Mouse (Mus musculus): ENCODE results near the gene Xpnpep2. TPM values are rescaled to one million over a fixed set of nuclear protein-coding genes. Genes with fewer than 3 reads are reported as not detected.

Gene Xpnpep2
- polyA plus RNA-seq, 1 experiment from 2014 or later = 0.58 TPM

DNA sequence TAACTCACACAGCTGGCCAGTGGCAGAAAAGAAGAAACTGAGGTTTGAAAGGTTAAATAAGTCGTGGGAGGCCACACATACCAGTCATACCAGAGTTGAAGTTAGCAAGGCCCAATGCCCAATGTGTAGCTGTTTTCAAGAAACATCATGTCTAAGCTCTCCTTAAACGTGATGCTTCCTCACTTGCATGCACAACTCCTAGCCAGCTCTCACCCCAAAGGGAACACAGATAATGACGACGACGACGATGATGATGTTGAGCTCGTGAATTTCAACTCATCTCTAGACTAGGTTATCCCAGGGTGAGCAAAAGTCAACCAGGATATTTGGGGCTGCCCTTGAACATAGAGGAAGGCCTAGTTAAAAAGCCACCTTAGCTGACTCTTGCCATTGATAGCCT lies 43.6 kb downstream of the Xpnpep2 start:
- Histone ChIP-seq H3K4me2 (no peak overlapping the region), H3K9me3 (no peaks in the 10 kb centered on the region), H3K4me1 (replicated peaks) (no peaks in the 10 kb centered on the region), H3K36me3 (no peaks in the 10 kb centered on the region), H3K9ac (no peak overlapping the region), H3K27ac (replicated peaks) (no peak overlapping the region), H3K27me3 (no peaks in the 10 kb centered on the region), H3K4me3 (no peak overlapping the region)
- ATAC-seq (ENCODE audit: low FRiP score, low read depth) = no peak
- 79% methylated on average over 7 of the region's 7 CpGs for WGBS

DNA sequence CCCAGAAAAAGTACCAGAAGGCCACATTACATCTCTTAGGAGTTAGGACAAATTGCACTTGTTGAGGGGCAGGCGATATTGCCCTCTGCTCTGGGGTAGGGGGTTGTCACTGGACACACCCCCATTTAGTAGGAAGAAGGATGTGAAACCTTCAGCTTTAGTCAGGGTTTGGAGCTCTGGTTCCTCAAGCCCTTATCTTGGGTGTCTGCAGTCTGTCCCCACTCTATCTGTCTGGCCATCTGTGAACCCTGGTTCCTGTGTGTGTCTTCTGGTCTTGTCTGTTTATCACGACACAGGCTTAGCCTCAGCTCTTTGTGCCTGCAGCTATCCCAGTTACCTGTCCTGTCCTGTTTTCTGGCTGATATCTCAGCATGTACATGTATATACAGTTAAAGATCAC lies 44.9 kb downstream of the Xpnpep2 start:
- no peak overlapping the region for H3K9ac ChIP-seq
- H3K4me2 ChIP-seq = no peak overlapping the region
- ATAC-seq (ENCODE audit: low FRiP score, low read depth) = no peak
- H3K9me3 ChIP-seq = no peaks in the 10 kb centered on the region
- H3K27me3 ChIP-seq = no peaks in the 10 kb centered on the region
- 81% methylated on average over 2 of the region's 2 CpGs for WGBS
- H3K27ac ChIP-seq (replicated peaks) = no peak overlapping the region
- H3K4me3 ChIP-seq = no peak overlapping the region
- no peaks in the 10 kb centered on the region for H3K36me3 ChIP-seq
- no peaks in the 10 kb centered on the region for H3K4me1 ChIP-seq (replicated peaks)

DNA sequence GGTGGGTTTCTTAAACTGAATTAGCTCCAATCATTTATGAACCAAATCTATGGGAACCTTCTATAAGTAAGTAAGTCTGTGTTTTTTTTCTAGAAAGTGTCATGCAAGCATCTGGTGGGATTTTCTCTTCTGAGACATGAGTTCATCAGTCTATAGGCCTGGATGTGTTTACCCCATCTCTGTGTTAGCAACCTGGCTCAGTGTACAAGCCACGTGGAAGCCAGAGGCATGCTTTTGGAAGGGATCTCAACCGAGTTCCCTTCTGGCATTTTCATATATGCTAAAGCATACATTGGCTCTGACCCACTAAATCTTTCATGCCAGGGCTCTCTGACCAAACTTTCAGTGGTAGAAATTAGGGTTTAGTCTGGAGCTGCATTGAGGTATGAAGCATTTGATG lies 45.4 kb downstream of the Xpnpep2 start:
- ATAC-seq (ENCODE audit: low FRiP score, low read depth) = no peak
- H3K27ac ChIP-seq (replicated peaks) = no peak overlapping the region
- no peaks in the 10 kb centered on the region for H3K4me1 ChIP-seq (replicated peaks)
- no peaks in the 10 kb centered on the region for H3K36me3 ChIP-seq
- H3K4me3 ChIP-seq = no peak overlapping the region
- H3K4me2 ChIP-seq = no peak overlapping the region
- H3K9ac ChIP-seq = no peak overlapping the region
- WGBS = 77% methylated on average over 2 of the region's 2 CpGs
- no peaks in the 10 kb centered on the region for H3K27me3 ChIP-seq
- no peaks in the 10 kb centered on the region for H3K9me3 ChIP-seq

DNA sequence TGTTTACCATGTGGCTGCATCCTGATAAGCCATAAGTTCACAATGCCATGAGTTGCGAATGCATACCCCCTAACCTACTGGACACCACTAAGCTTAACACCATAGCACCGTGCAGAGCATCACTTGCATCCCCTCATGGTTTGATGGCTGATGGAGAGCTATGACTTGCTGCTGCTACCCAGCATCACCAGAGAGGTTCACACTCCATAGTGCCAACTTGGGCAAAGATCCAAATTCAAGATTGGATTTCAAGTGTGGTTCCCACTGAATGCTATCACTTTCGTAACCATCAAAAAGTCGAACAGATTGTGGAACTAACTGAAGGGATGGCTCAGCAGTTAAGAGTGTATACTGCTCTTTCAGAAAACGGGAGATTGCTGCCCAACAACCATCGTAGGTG lies 47.0 kb downstream of the Xpnpep2 start:
- 89% methylated on average over 6 of the region's 6 CpGs for WGBS
- no peaks in the 10 kb centered on the region for H3K9me3 ChIP-seq
- H3K27me3 ChIP-seq = no peaks in the 10 kb centered on the region
- no peak overlapping the region for H3K4me2 ChIP-seq
- no peak for ATAC-seq (ENCODE audit: low FRiP score, low read depth)
- H3K36me3 ChIP-seq = no peaks in the 10 kb centered on the region
- H3K9ac ChIP-seq = no peak overlapping the region
- no peaks in the 10 kb centered on the region for H3K4me1 ChIP-seq (replicated peaks)
- no peak overlapping the region for H3K27ac ChIP-seq (replicated peaks)
- H3K4me3 ChIP-seq = no peak overlapping the region

DNA sequence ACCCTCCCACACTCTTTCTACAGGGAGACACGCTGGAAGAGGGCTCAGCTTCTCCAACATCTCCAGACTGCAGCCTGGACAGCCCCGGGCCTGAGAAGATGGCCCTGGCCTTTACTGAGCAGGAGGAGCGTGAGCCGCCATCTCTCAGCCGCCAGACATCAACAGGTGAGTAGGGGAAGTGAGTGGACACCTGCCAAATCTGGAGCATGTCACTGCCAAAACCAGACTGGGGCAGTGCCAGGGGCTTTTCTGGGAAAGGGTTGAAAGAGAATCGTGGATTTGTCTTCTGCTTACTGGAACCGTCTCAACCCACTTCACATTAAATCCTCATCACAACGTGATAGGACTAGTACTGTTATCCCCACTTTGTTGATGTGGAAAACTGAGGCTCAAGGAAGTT lies 48.9 kb downstream of the Xpnpep2 start:
- no peak overlapping the region for H3K9ac ChIP-seq
- 81% methylated on average over 8 of the region's 8 CpGs for WGBS

DNA sequence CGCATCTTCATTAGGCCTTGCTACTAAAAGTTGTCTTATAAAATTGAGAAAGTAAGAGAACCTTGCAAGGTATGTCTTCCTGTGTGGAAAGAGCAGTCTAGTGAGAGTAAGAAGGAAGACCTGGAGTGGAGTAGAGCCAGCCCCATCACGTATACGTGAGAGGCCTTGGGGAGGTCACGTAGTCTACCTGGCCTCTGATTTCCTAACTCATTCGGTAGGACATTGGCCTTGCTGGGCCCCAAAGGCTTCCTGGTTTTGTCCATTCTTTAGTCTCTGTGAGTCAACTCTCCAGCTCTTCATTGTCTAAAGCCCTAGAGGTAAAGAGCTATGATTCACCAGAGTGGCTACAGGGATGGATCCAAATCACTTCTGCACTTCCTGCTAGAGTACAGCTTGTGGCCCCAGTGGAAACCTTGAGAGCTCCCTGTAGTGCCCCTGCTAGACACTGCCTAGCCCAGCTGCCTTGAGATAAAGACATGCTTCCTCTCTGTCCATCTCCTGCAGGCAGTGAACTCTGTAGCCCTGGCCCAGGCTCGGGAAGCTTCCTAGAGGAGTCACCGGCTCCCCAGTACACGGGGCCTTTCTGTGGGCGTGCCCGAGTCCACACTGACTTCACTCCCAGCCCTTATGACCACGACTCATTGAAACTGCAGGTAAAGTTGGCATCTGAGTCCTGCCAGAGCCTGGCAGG lies 49.8 kb downstream of the Xpnpep2 start:
- no peak overlapping the region for H3K27ac ChIP-seq (replicated peaks)
- H3K9ac ChIP-seq = no peak overlapping the region
- H3K4me3 ChIP-seq = no peak overlapping the region
- H3K4me1 ChIP-seq (replicated peaks) = no peaks in the 10 kb centered on the region
- 86% methylated on average over 11 of the region's 11 CpGs for WGBS
- no peak overlapping the region for H3K4me2 ChIP-seq
- no peaks in the 10 kb centered on the region for H3K27me3 ChIP-seq
- H3K36me3 ChIP-seq = no peaks in the 10 kb centered on the region
- ATAC-seq (ENCODE audit: low FRiP score, low read depth) = no peak
- no peaks in the 10 kb centered on the region for H3K9me3 ChIP-seq

More for the DNA sequence above, 48.9 kb downstream of the Xpnpep2 start:
- Histone ChIP-seq H3K27ac (replicated peaks) (no peak overlapping the region), H3K9me3 (no peaks in the 10 kb centered on the region), H3K4me2 (no peak overlapping the region), H3K36me3 (no peaks in the 10 kb centered on the region), H3K27me3 (no peaks in the 10 kb centered on the region), H3K4me3 (no peak overlapping the region), H3K4me1 (replicated peaks) (no peaks in the 10 kb centered on the region)
- ATAC-seq (ENCODE audit: low FRiP score, low read depth) = no peak

DNA sequence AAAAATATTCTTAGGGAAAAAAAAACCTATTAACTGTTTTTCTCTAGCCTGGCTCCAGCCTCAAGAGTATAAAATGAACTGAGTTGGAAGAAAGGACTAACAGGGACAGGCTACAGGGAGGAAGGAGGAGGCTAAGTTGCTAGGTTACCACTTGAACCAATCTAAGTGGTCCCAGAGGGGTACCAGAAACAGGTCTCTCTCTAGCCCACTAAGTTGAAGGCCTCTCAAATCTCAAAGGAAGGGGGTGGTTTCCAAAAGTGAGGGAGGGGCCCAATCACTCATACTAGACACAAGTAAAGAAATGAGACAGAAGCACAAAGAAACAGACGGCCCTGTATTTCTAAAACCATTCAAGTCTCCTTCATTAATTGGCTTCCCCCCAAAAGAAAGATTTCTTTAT lies 61.4 kb downstream of the Xpnpep2 start:
- no peaks in the 10 kb centered on the region for H3K27me3 ChIP-seq
- WGBS = 38% methylated on average over 1 of the region's 1 CpGs
- no peaks in the 10 kb centered on the region for H3K9me3 ChIP-seq
- H3K4me1 ChIP-seq (replicated peaks) = no peaks in the 10 kb centered on the region
- H3K4me3 ChIP-seq = no peak overlapping the region
- H3K36me3 ChIP-seq = no peaks in the 10 kb centered on the region
- no peak overlapping the region for H3K4me2 ChIP-seq
- no peak overlapping the region for H3K9ac ChIP-seq
- no peak overlapping the region for H3K27ac ChIP-seq (replicated peaks)
- ATAC-seq (ENCODE audit: low FRiP score, low read depth) = no peak

DNA sequence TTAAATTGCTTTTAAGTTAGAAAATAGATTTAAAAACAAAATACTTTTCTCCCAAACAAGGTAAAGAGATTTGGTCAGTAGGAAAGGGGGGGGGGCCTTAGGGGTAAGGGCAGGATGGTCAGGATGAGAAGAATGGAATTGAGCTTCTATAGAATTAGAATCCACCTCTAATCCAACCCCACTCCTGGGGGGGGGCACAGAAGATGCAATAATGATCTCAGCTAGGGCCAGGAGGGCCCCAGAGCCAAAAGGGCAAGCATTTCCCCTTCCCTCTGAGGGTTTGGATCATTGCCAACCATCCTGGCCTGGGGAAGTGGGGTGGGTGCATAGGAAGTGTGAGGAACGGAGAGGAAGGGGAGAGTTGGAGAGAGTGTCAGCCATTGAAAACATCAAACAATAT lies 61.8 kb downstream of the Xpnpep2 start:
- H3K4me2 ChIP-seq = no peak overlapping the region
- H3K9me3 ChIP-seq = no peaks in the 10 kb centered on the region
- no peak overlapping the region for H3K27ac ChIP-seq (replicated peaks)
- no peaks in the 10 kb centered on the region for H3K36me3 ChIP-seq
- ATAC-seq (ENCODE audit: low FRiP score, low read depth) = no peak
- H3K4me3 ChIP-seq = no peak overlapping the region
- H3K9ac ChIP-seq = no peak overlapping the region
- 45% methylated on average over 1 of the region's 1 CpGs for WGBS
- H3K27me3 ChIP-seq = no peaks in the 10 kb centered on the region
- H3K4me1 ChIP-seq (replicated peaks) = no peaks in the 10 kb centered on the region

DNA sequence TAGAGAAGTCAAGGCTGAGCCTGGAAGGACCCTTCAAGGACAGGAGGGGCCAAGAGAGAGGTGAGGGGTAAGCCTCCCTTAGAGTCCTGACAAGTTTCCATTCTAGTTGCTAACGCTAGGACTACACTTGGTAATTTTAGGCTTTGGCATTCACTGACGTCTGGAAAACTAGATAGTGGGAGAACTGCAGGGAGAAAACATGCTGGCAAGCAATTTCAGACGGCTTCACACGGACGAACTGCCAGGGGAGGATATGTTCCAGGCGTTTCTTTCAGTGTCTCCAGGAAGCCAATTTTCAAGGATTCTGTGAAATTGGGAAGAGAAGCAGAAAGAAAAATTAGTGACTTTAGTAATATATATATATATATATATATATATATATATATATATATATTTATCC lies 73.3 kb downstream of the Xpnpep2 start:
- Histone ChIP-seq H3K4me2 (no peak overlapping the region), H3K27me3 (no peaks in the 10 kb centered on the region), H3K9ac (no peak overlapping the region), H3K27ac (replicated peaks) (no peak overlapping the region), H3K4me1 (replicated peaks) (no peaks in the 10 kb centered on the region), H3K9me3 (no peaks in the 10 kb centered on the region), H3K4me3 (no peak overlapping the region), H3K36me3 (peaks cover 11% of the 10 kb centered on the region; the same call in 1 of the 2 replicates)
- WGBS = 88% methylated on average over 6 of the region's 6 CpGs
- ATAC-seq (ENCODE audit: low FRiP score, low read depth) = no peak

DNA sequence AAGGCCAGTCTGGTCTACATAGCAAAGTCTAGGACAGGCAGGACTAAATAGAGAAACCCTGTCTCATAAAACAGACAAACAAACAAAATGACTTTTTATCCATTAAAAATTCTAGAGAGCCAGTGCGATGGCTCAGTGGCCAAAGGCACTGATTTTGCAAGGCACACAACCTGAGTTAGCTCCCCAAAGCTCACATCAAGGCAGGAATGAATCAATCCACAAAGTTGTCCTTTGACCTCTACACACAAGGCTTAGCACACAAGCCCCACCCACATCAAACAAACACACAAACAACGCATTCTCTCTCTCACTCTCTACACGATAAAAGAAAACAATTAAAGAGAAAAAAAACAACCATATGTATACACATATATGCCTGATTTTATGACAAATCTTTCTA lies 76.2 kb downstream of the Xpnpep2 start:
- no peaks in the 10 kb centered on the region for H3K27me3 ChIP-seq
- H3K4me2 ChIP-seq = no peak overlapping the region
- no peaks in the 10 kb centered on the region for H3K9me3 ChIP-seq
- no peaks in the 10 kb centered on the region for H3K4me1 ChIP-seq (replicated peaks)
- H3K36me3 ChIP-seq = peaks cover 5% of the 10 kb centered on the region; the same call in 1 of the 2 replicates
- no peak overlapping the region for H3K4me3 ChIP-seq
- WGBS = 83% methylated on average over 3 of the region's 3 CpGs
- H3K27ac ChIP-seq (replicated peaks) = no peak overlapping the region
- ATAC-seq (ENCODE audit: low FRiP score, low read depth) = no peak
- H3K9ac ChIP-seq = no peak overlapping the region

Other genes with a start within 250 kb of the Xpnpep2 start
- gene Smarca1, start 215.8 kb upstream of the Xpnpep2 start, polyA plus RNA-seq (2015; fragmentation: Nextera tagmentation; extraction: Ambion mirVana) = 30.9 and 33.6 TPM in 2 replicates
- gene Ocrl, start 196.3 kb upstream of the Xpnpep2 start, polyA plus RNA-seq (2015; fragmentation: Nextera tagmentation; extraction: Ambion mirVana) = 32.9 and 33.5 TPM in 2 replicates
- gene Apln, start 73.9 kb upstream of the Xpnpep2 start, polyA plus RNA-seq (2015; fragmentation: Nextera tagmentation; extraction: Ambion mirVana) = 4.2 and 4.7 TPM in 2 replicates
- gene Sash3, start 37.7 kb downstream of the Xpnpep2 start, polyA plus RNA-seq (2015; fragmentation: Nextera tagmentation; extraction: Ambion mirVana) = 0.97 and 1.4 TPM in 2 replicates
- gene Zdhhc9, start 100.2 kb downstream of the Xpnpep2 start, polyA plus RNA-seq (2015; fragmentation: Nextera tagmentation; extraction: Ambion mirVana) = 9.4 and 10.1 TPM in 2 replicates
- gene Utp14a, start 148.1 kb downstream of the Xpnpep2 start, polyA plus RNA-seq (2015; fragmentation: Nextera tagmentation; extraction: Ambion mirVana) = 13.5 and 14.2 TPM in 2 replicates
- 6.1 and 6.7 TPM in 2 replicates for gene Bcorl1, start 232.6 kb downstream of the Xpnpep2 start, polyA plus RNA-seq (2015; fragmentation: Nextera tagmentation; extraction: Ambion mirVana)